Mouse (Mus musculus) embryonic facial prominence, embryonic 12.5 days (tissue): Measurements from ENCODE around the gene Medag. TPM values are rescaled to one million over a fixed set of nuclear protein-coding genes. Genes with fewer than 3 reads are reported as not detected.

Source experiments
- ATAC-seq: fragments of 200-750 bp; cut with Nextera tagmentation; 2 replicates; pipeline ENCODE4 v1.8.0; 2017; ENCODE audit not compliant: insufficient number of reproducible peaks, insufficient read depth, low FRiP score, low TSS enrichment
- H3K27ac ChIP-seq: fragments of 300-500 bp; sonication (generic); 2 replicates; pipeline ENCODE4 v1.5.1; 2016; ENCODE audit warnings: mild to moderate bottlenecking
- H3K27me3 ChIP-seq: fragments of 300-500 bp; sonication (generic); 2 replicates; pipeline ENCODE4 v1.6.1; 2016; ENCODE audit warnings: mild to moderate bottlenecking, moderate library complexity
- H3K36me3 ChIP-seq: fragments of 300-500 bp; sonication (generic); 2 replicates; pipeline ENCODE4 v1.6.1; 2016; ENCODE audit warnings: mild to moderate bottlenecking
- H3K4me1 ChIP-seq: fragments of 300-500 bp; sonication (generic); 2 replicates; pipeline ENCODE4 v1.6.1; 2016
- H3K4me2 ChIP-seq: fragments of 300-500 bp; sonication (generic); replicated peaks from 2 replicates; pipeline ENCODE4 v1.6.1; 2016; ENCODE audit warnings: mild to moderate bottlenecking, moderate library complexity
- H3K4me3 ChIP-seq: fragments of 300-500 bp; sonication (generic); 2 replicates; pipeline ENCODE4 v1.5.1; 2016; ENCODE audit warnings: mild to moderate bottlenecking
- H3K9ac ChIP-seq: fragments of 300-500 bp; sonication (generic); 2 replicates; pipeline ENCODE4 v1.6.1; 2016; ENCODE audit warnings: mild to moderate bottlenecking, moderate library complexity
- H3K9me3 ChIP-seq: fragments of 300-500 bp; sonication (generic); 2 replicates; pipeline ENCODE4 v1.6.1; 2016; ENCODE audit warnings: mild to moderate bottlenecking, moderate library complexity
- WGBS: fragments of 180-500 bp; shearing (Covaris S2); methylation state at CpG from one replicate; pipeline ENCODE4 v1.1.7; 2016; 5-methylcytosine and 5-hydroxymethylcytosine counted together
- polyA plus RNA-seq: library from polyadenylated mRNA; unstranded; fragments of >200 nt; fragmentation: Nextera tagmentation; extraction: Ambion mirVana; gene quantifications from 2 replicates; pipeline ENCODE4 v1.2.1, GENCODE M21; 2016

Gene Medag
- polyA plus RNA-seq, 1 experiment from 2014 or later: 1.3 TPM

- Histone ChIP-seq H3K9me3 (no peaks in the 10 kb centered on the region), H3K27ac (no peak overlapping the region), H3K4me1 (peaks cover 13% of the 10 kb centered on the region), H3K36me3 (no peaks in the 10 kb centered on the region), H3K4me2 (no peak overlapping the region), H3K4me3 (no peak overlapping the region), H3K9ac (no peak overlapping the region), H3K27me3 (no peaks in the 10 kb centered on the region)
- 24% methylated on average over 9 of the region's 9 CpGs for WGBS
- ATAC-seq: no peak
These were observed 22.7 kb downstream of the Medag start for GRCm38 (mm10) chr5:149434141-149434690.

- Histone ChIP-seq H3K4me2 (no peak overlapping the region), H3K9me3 (no peaks in the 10 kb centered on the region), H3K9ac (no peak overlapping the region), H3K27me3 (no peaks in the 10 kb centered on the region), H3K27ac (no peak overlapping the region), H3K36me3 (no peaks in the 10 kb centered on the region), H3K4me3 (no peak overlapping the region), H3K4me1 (peaks cover 23% of the 10 kb centered on the region)
- ATAC-seq: no peak
- WGBS: 73% methylated on average over 3 of the region's 3 CpGs
These were observed 25.0 kb downstream of the Medag start for GRCm38 (mm10) chr5:149436541-149436940.

- H3K27ac ChIP-seq: no peak overlapping the region
- H3K9me3 ChIP-seq: no peaks in the 10 kb centered on the region
- no peaks in the 10 kb centered on the region for H3K36me3 ChIP-seq
- no peaks in the 10 kb centered on the region for H3K27me3 ChIP-seq
- WGBS: 61% methylated on average over 6 of the region's 6 CpGs
- H3K4me1 ChIP-seq: peaks cover 25% of the 10 kb centered on the region
- H3K9ac ChIP-seq: no peak overlapping the region
- H3K4me3 ChIP-seq: no peak overlapping the region
- no peak for ATAC-seq
- H3K4me2 ChIP-seq: no peak overlapping the region
These were observed 25.6 kb downstream of the Medag start for GRCm38 (mm10) chr5:149437150-149437549.

GRCm38 (mm10) chr5:149439531-149440179, 28.1 kb downstream of the Medag start, which contains the start of gene Tex26:
TSS of gene Tex26 (plus strand) at chr5:149439660.
- Histone ChIP-seq H3K27ac (peak within 1 kb of the TSS; percentile 88), H3K4me3 (peak within 1 kb of the TSS; percentile 43), H3K9me3 (no peaks in the 10 kb centered on the region), H3K4me1 (peaks cover 19% of the 10 kb centered on the region), H3K9ac (peak within 1 kb of the TSS; percentile 46), H3K36me3 (no peaks in the 10 kb centered on the region), H3K4me2 (peak within 1 kb of the TSS; percentile 84), H3K27me3 (no peaks in the 10 kb centered on the region)
- ATAC-seq: peak; percentile 80
- WGBS: under 1% methylated on average over 25 of the region's 25 CpGs

GRCm38 (mm10) chr5:149440180-149440573, 28.6 kb downstream of the Medag start:
- Histone ChIP-seq H3K9me3 (no peaks in the 10 kb centered on the region), H3K4me3 (peak overlapping the region; percentile 43), H3K27me3 (no peaks in the 10 kb centered on the region), H3K4me1 (peaks cover 19% of the 10 kb centered on the region), H3K27ac (peak overlapping the region; percentile 88), H3K9ac (peak overlapping the region; percentile 46), H3K4me2 (peak overlapping the region; percentile 84), H3K36me3 (no peaks in the 10 kb centered on the region)
- 0% methylated on average over 17 of the region's 18 CpGs for WGBS
- ATAC-seq: peak; percentile 73; the same call in 1 of the 2 replicates

GRCm38 (mm10) chr5:149441646-149442276, 30.2 kb downstream of the Medag start:
- Histone ChIP-seq H3K36me3 (no peaks in the 10 kb centered on the region), H3K27me3 (no peaks in the 10 kb centered on the region), H3K9me3 (no peaks in the 10 kb centered on the region), H3K27ac (no peak overlapping the region), H3K4me1 (peaks cover 19% of the 10 kb centered on the region), H3K9ac (no peak overlapping the region), H3K4me3 (no peak overlapping the region), H3K4me2 (no peak overlapping the region)
- ATAC-seq: no peak
- 61% methylated on average over 14 of the region's 14 CpGs for WGBS

GRCm38 (mm10) chr5:149442277-149442660, 30.7 kb downstream of the Medag start:
- no peak overlapping the region for H3K27ac ChIP-seq
- H3K9me3 ChIP-seq: no peaks in the 10 kb centered on the region
- H3K9ac ChIP-seq: no peak overlapping the region
- no peak overlapping the region for H3K4me2 ChIP-seq
- no peak for ATAC-seq
- H3K36me3 ChIP-seq: no peaks in the 10 kb centered on the region
- H3K27me3 ChIP-seq: no peaks in the 10 kb centered on the region
- H3K4me3 ChIP-seq: no peak overlapping the region
- H3K4me1 ChIP-seq: peaks cover 19% of the 10 kb centered on the region
- 69% methylated on average over 15 of the region's 15 CpGs for WGBS

GRCm38 (mm10) chr5:149444451-149444850, 32.9 kb downstream of the Medag start:
- H3K9me3 ChIP-seq: no peaks in the 10 kb centered on the region

GRCm38 (mm10) chr5:149446495-149446894, 34.9 kb downstream of the Medag start:
- no peak overlapping the region for H3K9ac ChIP-seq
- no peaks in the 10 kb centered on the region for H3K36me3 ChIP-seq
- no peaks in the 10 kb centered on the region for H3K27me3 ChIP-seq
- H3K9me3 ChIP-seq: no peaks in the 10 kb centered on the region
- H3K4me3 ChIP-seq: no peak overlapping the region
- no peak overlapping the region for H3K4me2 ChIP-seq
- 87% methylated on average over 7 of the region's 7 CpGs for WGBS
- ATAC-seq: no peak
- peaks cover 6% of the 10 kb centered on the region; the same call in 1 of the 2 replicates for H3K4me1 ChIP-seq
- no peak overlapping the region for H3K27ac ChIP-seq

More at GRCm38 (mm10) chr5:149444451-149444850, 32.9 kb downstream of the Medag start:
- no peaks in the 10 kb centered on the region for H3K36me3 ChIP-seq
- peaks cover 13% of the 10 kb centered on the region for H3K4me1 ChIP-seq
- WGBS: 62% methylated on average over 4 of the region's 4 CpGs
- H3K4me2 ChIP-seq: no peak overlapping the region
- H3K9ac ChIP-seq: no peak overlapping the region
- H3K27ac ChIP-seq: no peak overlapping the region
- ATAC-seq: no peak
- no peak overlapping the region for H3K4me3 ChIP-seq
- H3K27me3 ChIP-seq: no peaks in the 10 kb centered on the region

- H3K4me3 ChIP-seq: no peak overlapping the region
- H3K4me1 ChIP-seq: peaks cover 4% of the 10 kb centered on the region; the same call in 1 of the 2 replicates
- no peak for ATAC-seq
- WGBS: 83% methylated on average over 5 of the region's 5 CpGs
- no peaks in the 10 kb centered on the region for H3K36me3 ChIP-seq
- H3K4me2 ChIP-seq: no peak overlapping the region
- H3K9me3 ChIP-seq: no peaks in the 10 kb centered on the region
- H3K9ac ChIP-seq: no peak overlapping the region
- H3K27ac ChIP-seq: no peak overlapping the region
- no peaks in the 10 kb centered on the region for H3K27me3 ChIP-seq
These were observed 36.2 kb downstream of the Medag start for GRCm38 (mm10) chr5:149447733-149448132.

GRCm38 (mm10) chr5:149449406-149449805, 37.9 kb downstream of the Medag start:
- H3K27me3 ChIP-seq: no peaks in the 10 kb centered on the region
- no peaks in the 10 kb centered on the region for H3K9me3 ChIP-seq
- no peak for ATAC-seq
- WGBS: 85% methylated on average over 7 of the region's 7 CpGs
- no peak overlapping the region for H3K4me3 ChIP-seq
- no peak overlapping the region for H3K27ac ChIP-seq
- H3K4me1 ChIP-seq: peaks cover 2% of the 10 kb centered on the region; the same call in 1 of the 2 replicates
- no peak overlapping the region for H3K9ac ChIP-seq
- no peaks in the 10 kb centered on the region for H3K36me3 ChIP-seq
- no peak overlapping the region for H3K4me2 ChIP-seq

GRCm38 (mm10) chr5:149451209-149451681, 39.7 kb downstream of the Medag start:
- no peak overlapping the region for H3K9ac ChIP-seq
- ATAC-seq: no peak
- H3K36me3 ChIP-seq: no peaks in the 10 kb centered on the region
- H3K27me3 ChIP-seq: no peaks in the 10 kb centered on the region
- H3K4me1 ChIP-seq: no peaks in the 10 kb centered on the region
- no peak overlapping the region for H3K4me3 ChIP-seq
- no peak overlapping the region for H3K27ac ChIP-seq
- WGBS: 88% methylated on average over 7 of the region's 7 CpGs
- H3K9me3 ChIP-seq: no peaks in the 10 kb centered on the region
- H3K4me2 ChIP-seq: no peak overlapping the region
